Mouse (Mus musculus) forebrain, embryonic 11.5 days (tissue): Measurements from ENCODE around the gene Siglecg. TPM values are rescaled to one million over a fixed set of nuclear protein-coding genes. Genes with fewer than 3 reads are reported as not detected.

Experiments
- ATAC-seq: fragments of 200-750 bp; cut with Nextera tagmentation; replicated peaks from 2 replicates; pipeline ENCODE4 v1.8.0; 2017; ENCODE audit warnings: moderate TSS enrichment; ENCODE audit not compliant: low FRiP score
- DNase-seq: peaks from one replicate; pipeline ENCODE4 v3.0.0-alpha.2; 2017; ENCODE audit warnings: low spot score
- H3K27ac ChIP-seq: fragments of 300-500 bp; sonication (generic); 2 replicates; pipeline ENCODE4 v1.5.1; 2014; ENCODE audit warnings: low read depth, low read length
- H3K27me3 ChIP-seq: fragments of 300-500 bp; sonication (generic); 2 replicates; pipeline ENCODE4 v1.6.1; 2014; ENCODE audit warnings: mild to moderate bottlenecking, low read length, mixed read lengths; ENCODE audit not compliant: control insufficient read depth, insufficient read depth
- H3K36me3 ChIP-seq: fragments of 300-500 bp; sonication (generic); 2 replicates; pipeline ENCODE4 v1.6.1; 2014; ENCODE audit warnings: mild to moderate bottlenecking, low read length, moderate library complexity, mixed read lengths; ENCODE audit not compliant: control insufficient read depth, insufficient read depth
- H3K4me1 ChIP-seq: fragments of 300-500 bp; sonication (generic); replicated peaks from 2 replicates; pipeline ENCODE4 v1.6.1; 2014; ENCODE audit warnings: low read length, mixed read lengths; ENCODE audit not compliant: control insufficient read depth, insufficient read depth
- H3K4me2 ChIP-seq: fragments of 300-500 bp; sonication (generic); 2 replicates; pipeline ENCODE4 v1.6.1; 2014; ENCODE audit warnings: low read depth, mild to moderate bottlenecking, low read length, moderate library complexity, mixed read lengths; ENCODE audit not compliant: severe bottlenecking
- H3K4me3 ChIP-seq: fragments of 300-500 bp; sonication (generic); 2 replicates; pipeline ENCODE4 v1.5.1; 2014; ENCODE audit warnings: low read depth, low read length
- H3K9ac ChIP-seq: fragments of 300-500 bp; sonication (generic); 2 replicates; pipeline ENCODE4 v1.6.1; 2014; ENCODE audit warnings: low read length
- H3K9me3 ChIP-seq: fragments of 300-500 bp; sonication (generic); 2 replicates; pipeline ENCODE4 v1.6.1; 2016; ENCODE audit warnings: low read length, mixed read lengths; ENCODE audit not compliant: control insufficient read depth
- WGBS: fragments of 180-500 bp; shearing (Covaris S2); extraction: QIAGEN DNeasy Blood & Tissue Kit; methylation state at CpG from one replicate; pipeline ENCODE4 v1.1.7; 2014; 5-methylcytosine and 5-hydroxymethylcytosine counted together
- polyA plus RNA-seq: library from polyadenylated mRNA; unstranded; fragments of >200 nt; fragmentation: Nextera tagmentation; extraction: Ambion mirVana; gene quantifications from 2 replicates; pipeline ENCODE4 v1.2.1, GENCODE M21; 2014

Siglecg gene
- polyA plus RNA-seq, 1 experiment from 2014 or later, result 0.04 TPM

GRCm38 (mm10) chr7:43448246-43448645 lies 40.2 kb downstream of the Siglecg start:
- DNase-seq, result no peak
- Histone ChIP-seq H3K4me3 (no peak overlapping the region), H3K27ac (no peak overlapping the region), H3K9me3 (no peaks in the 10 kb centered on the region), H3K4me2 (no peak overlapping the region), H3K9ac (no peak overlapping the region), H3K4me1 (peaks cover 3% of the 10 kb centered on the region; the same call in 1 of the 2 replicates), H3K36me3 (no peaks in the 10 kb centered on the region), H3K27me3 (no peaks in the 10 kb centered on the region)
- WGBS, result 90% methylated on average over 2 of the region's 3 CpGs
- ATAC-seq, result no peak

DNA sequence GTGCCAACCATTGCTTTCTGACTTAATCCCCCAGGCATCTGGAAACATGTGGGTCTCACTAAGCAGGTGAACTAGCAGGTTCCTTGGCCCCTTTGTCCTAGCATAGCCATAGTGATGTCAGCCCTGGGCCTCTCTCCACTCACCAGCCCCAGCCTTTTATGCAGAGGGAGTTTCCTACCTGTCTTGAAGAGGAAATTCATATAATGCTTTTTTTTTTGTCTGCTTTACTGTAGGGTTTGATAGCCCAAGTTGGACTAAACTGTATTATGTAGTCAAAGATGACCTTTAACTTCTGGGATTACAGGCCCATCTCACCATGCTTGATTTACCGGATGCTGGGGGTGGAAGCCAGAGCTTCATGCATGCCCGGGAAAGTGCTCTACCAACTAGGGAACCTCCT lies 41.8 kb downstream of the Siglecg start:
- no peak overlapping the region for H3K9ac ChIP-seq
- DNase-seq, result no peak
- no peaks in the 10 kb centered on the region for H3K36me3 ChIP-seq
- H3K4me2 ChIP-seq, result no peak overlapping the region
- ATAC-seq, result no peak
- 98% methylated on average over 2 of the region's 2 CpGs for WGBS
- no peaks in the 10 kb centered on the region for H3K27me3 ChIP-seq
- no peak overlapping the region for H3K27ac ChIP-seq
- no peak overlapping the region for H3K4me3 ChIP-seq
- H3K4me1 ChIP-seq, result no peaks in the 10 kb centered on the region
- no peaks in the 10 kb centered on the region for H3K9me3 ChIP-seq

DNA sequence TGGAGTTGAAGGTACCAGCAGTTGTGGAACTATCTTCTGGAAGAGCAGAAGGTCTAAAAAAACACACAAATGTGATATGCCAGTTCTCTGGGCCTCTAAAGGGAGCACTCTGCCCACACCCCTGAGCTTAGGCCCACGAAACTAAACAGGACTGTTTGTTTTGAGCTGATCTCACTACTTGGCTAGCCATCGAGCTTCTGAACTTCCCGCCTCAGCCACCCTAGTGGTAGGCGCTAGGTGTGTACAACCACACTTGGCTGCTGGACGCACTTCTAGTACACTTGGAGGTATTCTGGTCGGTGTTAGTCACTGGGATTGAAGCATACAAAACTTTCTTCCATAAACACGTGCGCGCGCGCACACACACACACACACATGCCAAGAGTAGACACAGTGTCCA lies 43.7 kb downstream of the Siglecg start:
- Histone ChIP-seq H3K4me1 (no peaks in the 10 kb centered on the region), H3K27me3 (no peaks in the 10 kb centered on the region), H3K4me3 (no peak overlapping the region), H3K27ac (no peak overlapping the region), H3K9me3 (no peaks in the 10 kb centered on the region), H3K36me3 (no peaks in the 10 kb centered on the region; the same call in 1 of the 2 replicates), H3K9ac (no peak overlapping the region), H3K4me2 (no peak overlapping the region)
- no peak for DNase-seq
- WGBS, result 94% methylated on average over 11 of the region's 11 CpGs
- no peak for ATAC-seq

DNA sequence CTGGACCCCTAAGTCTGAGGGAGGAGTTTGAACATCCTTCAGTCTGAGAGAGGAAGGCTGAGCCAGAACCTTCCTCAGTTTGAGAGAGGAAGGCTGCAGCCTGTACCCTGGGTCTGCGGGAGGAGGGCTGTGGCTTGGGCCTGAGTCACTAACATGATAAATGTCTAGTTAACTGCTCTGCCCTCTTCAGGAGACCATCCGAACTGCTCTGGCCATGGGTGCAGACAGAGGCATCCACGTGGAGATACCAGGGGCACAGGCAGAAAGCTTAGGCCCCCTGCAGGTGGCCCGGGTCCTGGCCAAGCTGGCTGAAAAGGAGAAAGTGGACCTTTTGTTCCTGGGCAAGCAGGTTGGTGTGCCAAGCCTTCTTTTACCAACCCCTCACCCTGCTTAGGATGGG lies 44.6 kb downstream of the Siglecg start:
- Histone ChIP-seq H3K27me3 (no peaks in the 10 kb centered on the region), H3K4me1 (no peaks in the 10 kb centered on the region), H3K27ac (no peak overlapping the region), H3K4me2 (no peak overlapping the region), H3K9me3 (no peaks in the 10 kb centered on the region), H3K4me3 (no peak overlapping the region), H3K9ac (no peak overlapping the region), H3K36me3 (no peaks in the 10 kb centered on the region; the same call in 1 of the 2 replicates)
- DNase-seq, result no peak
- 46% methylated on average over 4 of the region's 4 CpGs for WGBS
- ATAC-seq, result no peak

DNA sequence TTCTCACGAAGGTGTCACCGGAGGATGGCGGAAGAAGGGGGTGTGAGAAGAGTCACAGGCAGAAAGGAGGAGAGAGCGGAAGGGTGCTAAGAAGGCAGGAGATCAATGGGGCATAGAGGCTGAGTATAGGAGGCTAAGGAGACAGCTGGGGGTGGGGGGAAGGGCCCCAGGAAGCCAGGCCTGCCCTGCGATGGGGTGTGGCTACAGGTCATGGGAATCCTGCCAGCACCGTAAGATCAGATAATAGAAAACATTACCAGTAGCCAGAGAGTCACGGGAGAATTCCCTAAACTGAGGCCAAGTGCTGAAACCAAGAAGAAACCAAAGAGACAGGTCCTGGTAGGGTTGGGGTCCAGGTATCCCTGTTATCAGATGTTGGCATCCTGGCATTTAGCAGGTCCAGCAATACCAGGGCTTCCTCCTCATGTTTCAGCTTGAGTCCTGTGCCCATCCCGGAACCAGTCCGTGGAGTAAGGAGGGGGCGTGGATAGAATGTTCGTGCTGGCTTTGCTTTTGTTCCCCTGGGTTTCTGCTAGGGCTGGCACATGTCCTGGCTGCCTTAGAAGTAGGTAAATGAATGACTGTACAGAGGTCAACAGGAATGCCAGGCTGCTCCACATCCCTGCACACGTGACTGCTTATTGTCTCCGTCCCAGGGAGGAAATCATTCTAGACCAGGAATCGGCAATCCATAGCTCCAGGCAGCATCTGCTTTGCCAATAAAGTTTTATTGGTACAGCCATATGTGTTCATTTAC lies 45.8 kb downstream of the Siglecg start:
- no peaks in the 10 kb centered on the region for H3K4me1 ChIP-seq
- no peak overlapping the region for H3K9ac ChIP-seq
- no peak overlapping the region for H3K4me3 ChIP-seq
- no peak for DNase-seq
- 89% methylated on average over 14 of the region's 14 CpGs for whole genome bisulfite sequencing
- no peak overlapping the region for H3K4me2 ChIP-seq
- H3K27ac ChIP-seq, result no peak overlapping the region
- no peaks in the 10 kb centered on the region for H3K27me3 ChIP-seq
- ATAC-seq, result no peak
- H3K9me3 ChIP-seq, result no peaks in the 10 kb centered on the region
- no peaks in the 10 kb centered on the region; the same call in 1 of the 2 replicates for H3K36me3 ChIP-seq

DNA sequence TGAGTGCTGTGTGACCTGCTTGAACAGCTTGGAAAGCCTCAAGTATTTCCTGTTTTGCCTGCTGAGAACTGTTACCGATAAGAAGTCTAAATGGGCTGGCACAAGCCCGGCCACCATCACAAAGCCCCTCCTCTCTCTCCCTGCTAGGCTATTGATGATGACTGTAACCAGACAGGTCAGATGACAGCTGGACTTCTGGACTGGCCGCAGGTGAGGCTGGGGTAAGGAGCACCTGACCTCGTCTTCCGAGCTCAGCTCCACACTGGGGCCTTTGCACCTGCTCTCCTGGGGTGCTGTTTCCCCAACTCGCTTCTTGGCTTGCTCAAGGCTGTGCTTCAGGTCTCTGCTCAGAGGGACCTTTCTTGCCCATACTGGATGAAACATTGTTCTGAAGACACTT lies 46.4 kb downstream of the Siglecg start:
- no peak overlapping the region for H3K27ac ChIP-seq
- no peaks in the 10 kb centered on the region for H3K27me3 ChIP-seq
- H3K9me3 ChIP-seq, result no peaks in the 10 kb centered on the region
- ATAC-seq (no peak), DNase-seq (no peak)
- WGBS, result 95% methylated on average over 6 of the region's 6 CpGs
- H3K4me1 ChIP-seq, result no peaks in the 10 kb centered on the region
- H3K4me2 ChIP-seq, result no peak overlapping the region
- no peak overlapping the region for H3K9ac ChIP-seq
- H3K36me3 ChIP-seq, result no peaks in the 10 kb centered on the region; the same call in 1 of the 2 replicates
- no peak overlapping the region for H3K4me3 ChIP-seq

DNA sequence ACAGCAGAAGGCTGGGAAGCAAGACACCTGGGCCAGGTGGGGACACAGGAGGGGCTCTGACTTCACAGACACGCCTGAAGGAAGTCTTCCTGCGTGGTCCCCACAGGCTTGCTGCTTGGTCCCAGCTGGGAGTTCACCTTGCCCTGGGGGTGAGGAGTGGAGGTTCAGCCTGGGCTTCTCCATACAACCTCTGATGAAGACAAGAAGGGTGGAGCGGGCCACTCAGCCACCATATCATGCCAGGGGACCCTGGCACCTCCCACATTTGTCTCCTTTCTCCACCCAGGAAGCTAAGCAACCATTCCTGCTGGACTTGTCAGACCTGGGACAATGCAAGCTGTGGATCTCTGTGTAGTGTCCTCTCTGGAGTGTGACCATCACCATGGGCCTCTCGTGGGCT lies 54.8 kb downstream of the Siglecg start, which contains the start of gene Vsig10l:
Gene Vsig10l (plus strand): TSS at position 301 of the 400 bp plus-strand sequence.
- H3K9me3 ChIP-seq, result no peaks in the 10 kb centered on the region
- no peaks in the 10 kb centered on the region for H3K36me3 ChIP-seq
- 71% methylated on average over 4 of the region's 4 CpGs for WGBS
- H3K9ac ChIP-seq, result no peak within 1 kb of the TSS
- ATAC-seq, result no peak
- no peak for DNase-seq
- H3K4me1 ChIP-seq, result no peaks in the 10 kb centered on the region
- peaks cover 12% of the 10 kb centered on the region for H3K27me3 ChIP-seq
- no peak within 1 kb of the TSS for H3K4me3 ChIP-seq
- H3K27ac ChIP-seq, result no peak within 1 kb of the TSS
- H3K4me2 ChIP-seq, result no peak within 1 kb of the TSS

DNA sequence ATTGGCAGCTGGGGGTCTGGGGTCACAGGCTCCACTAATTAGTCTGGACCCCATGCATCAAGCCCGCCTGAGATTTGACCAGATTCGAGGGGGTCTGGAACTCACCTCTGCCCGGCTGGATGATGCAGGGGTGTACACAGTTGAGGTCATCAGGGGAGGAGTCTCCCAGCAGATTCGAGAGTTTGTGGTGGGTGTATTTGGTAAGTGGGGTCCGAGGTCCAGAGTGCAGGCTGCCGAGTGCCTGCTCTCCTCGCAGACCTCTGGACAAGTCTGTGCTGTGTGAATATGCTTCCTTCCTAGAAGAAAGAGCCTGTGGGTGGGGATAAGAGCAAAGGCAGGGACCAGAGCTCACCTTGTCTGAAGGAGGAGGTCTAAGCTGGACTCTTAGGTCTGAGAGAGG lies 56.0 kb downstream of the Siglecg start:
- Histone ChIP-seq H3K9ac (no peak overlapping the region), H3K36me3 (no peaks in the 10 kb centered on the region), H3K4me1 (no peaks in the 10 kb centered on the region), H3K9me3 (no peaks in the 10 kb centered on the region), H3K27ac (no peak overlapping the region), H3K27me3 (peaks cover 12% of the 10 kb centered on the region), H3K4me3 (no peak overlapping the region), H3K4me2 (no peak overlapping the region)
- no peak for ATAC-seq
- WGBS, result 86% methylated on average over 7 of the region's 7 CpGs
- no peak for DNase-seq

GRCm38 (mm10) chr7:43464864-43465343 lies 56.9 kb downstream of the Siglecg start:
- H3K4me1 ChIP-seq, result no peaks in the 10 kb centered on the region
- no peak overlapping the region for H3K27ac ChIP-seq
- H3K27me3 ChIP-seq, result peaks cover 12% of the 10 kb centered on the region
- 7% methylated on average over 35 of the region's 35 CpGs for WGBS
- peak overlapping the region; percentile 49 for H3K9ac ChIP-seq
- H3K36me3 ChIP-seq, result no peaks in the 10 kb centered on the region
- H3K4me2 ChIP-seq, result peak overlapping the region; percentile 72
- ATAC-seq (peak; percentile 15; the same call in 1 of the 2 replicates), DNase-seq (peak; percentile 80)
- peak overlapping the region; percentile 35 for H3K4me3 ChIP-seq
- H3K9me3 ChIP-seq, result no peaks in the 10 kb centered on the region
